Mouse (Mus musculus) kidney, adult 2 months (tissue): ENCODE data around the gene Popdc3.

Experiments used
- CTCF ChIP-seq: fragments of 200-500 bp; conservative IDR thresholded peaks from 2 replicates; pipeline ENCODE4 v1.5.1; 2011; ENCODE audit warnings: low read depth, mild to moderate bottlenecking, control low read depth, low read length, moderate library complexity, mixed read lengths; ENCODE audit not compliant: insufficient read depth, insufficient read length
- POLR2A ChIP-seq: fragments of 200-500 bp; IDR thresholded peaks from one replicate; pipeline ENCODE4 v1.6.1; 2011; ENCODE audit warnings: low read depth, low read length, control low read depth

- TF ChIP-seq POLR2A (no peak), CTCF (no peak)
Measured at GRCm38 (mm10) chr10:45305173-45305572, 127.3 kb downstream of the Popdc3 start.
